Mouse (Mus musculus): ENCODE data around the gene Slc25a13. TPM values are rescaled to one million over a fixed set of nuclear protein-coding genes. Genes with fewer than 3 reads are reported as not detected.

The Slc25a13 gene
- polyA plus RNA-seq, 1 experiment from 2014 or later, result 54.3 TPM

- no peaks in the 10 kb centered on the region for H3K36me3 ChIP-seq (ENCODE audit: control insufficient read depth, insufficient read depth)
- WGBS, result 32% methylated on average over 3 of the region's 3 CpGs
- no peak overlapping the region for H3K27ac ChIP-seq (ENCODE audit: low read length)
- ATAC-seq (replicated peaks; ENCODE audit: extremely low read depth, insufficient read depth, low FRiP score), result no peak
- H3K27me3 ChIP-seq (ENCODE audit: control insufficient read depth, insufficient read depth, low read length), result no peaks in the 10 kb centered on the region
- H3K4me2 ChIP-seq (ENCODE audit: low read depth, low read length), result no peak overlapping the region
- no peaks in the 10 kb centered on the region for H3K9me3 ChIP-seq (replicated peaks; ENCODE audit: control insufficient read depth, low read length)
- no peak overlapping the region for H3K4me3 ChIP-seq (ENCODE audit: low read length)
- H3K4me1 ChIP-seq (ENCODE audit: control insufficient read depth, insufficient read depth, low read length), result peaks cover 22% of the 10 kb centered on the region
- H3K9ac ChIP-seq (ENCODE audit: low read length), result no peak overlapping the region
These were observed 147.0 kb downstream of the Slc25a13 start for GRCm38 (mm10) chr6:6070015-6070414.

DNA sequence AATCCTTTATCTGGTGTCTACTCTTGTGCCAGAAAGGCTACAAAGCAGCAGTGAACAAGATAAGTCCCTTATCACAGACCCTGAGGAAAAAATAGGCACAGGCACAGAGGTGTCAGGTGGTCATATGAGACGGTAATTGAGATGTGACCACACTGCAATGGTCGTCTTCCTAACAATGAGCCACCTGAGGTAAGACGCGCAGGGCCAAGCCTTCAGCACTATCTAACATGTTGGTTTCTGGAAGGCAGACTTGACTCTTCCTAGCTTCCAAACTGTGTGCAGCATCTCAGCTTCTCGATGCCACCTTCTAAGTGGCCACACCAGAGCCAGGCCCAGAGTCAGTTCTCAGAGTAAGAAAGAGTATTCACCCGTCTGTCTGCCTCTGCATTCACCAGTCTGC is 149.8 kb downstream of the Slc25a13 start:
- Histone ChIP-seq H3K36me3 (ENCODE audit: control insufficient read depth, insufficient read depth) (no peaks in the 10 kb centered on the region), H3K9me3 (replicated peaks; ENCODE audit: control insufficient read depth, low read length) (no peaks in the 10 kb centered on the region), H3K9ac (ENCODE audit: low read length) (no peak overlapping the region), H3K27me3 (ENCODE audit: control insufficient read depth, insufficient read depth, low read length) (no peaks in the 10 kb centered on the region), H3K4me2 (ENCODE audit: low read depth, low read length) (no peak overlapping the region), H3K4me3 (ENCODE audit: low read length) (no peak overlapping the region), H3K27ac (ENCODE audit: low read length) (no peak overlapping the region), H3K4me1 (ENCODE audit: control insufficient read depth, insufficient read depth, low read length) (peaks cover 25% of the 10 kb centered on the region)
- WGBS, result 63% methylated on average over 6 of the region's 6 CpGs
- ATAC-seq (replicated peaks; ENCODE audit: extremely low read depth, insufficient read depth, low FRiP score), result peak; percentile 32; the same call in 1 of the 2 replicates

- Histone ChIP-seq H3K9ac (ENCODE audit: low read length) (no peak overlapping the region), H3K4me1 (ENCODE audit: control insufficient read depth, insufficient read depth, low read length) (peaks cover 12% of the 10 kb centered on the region), H3K27me3 (ENCODE audit: control insufficient read depth, insufficient read depth, low read length) (no peaks in the 10 kb centered on the region), H3K9me3 (replicated peaks; ENCODE audit: control insufficient read depth, low read length) (no peaks in the 10 kb centered on the region), H3K27ac (ENCODE audit: low read length) (no peak overlapping the region), H3K4me3 (ENCODE audit: low read length) (no peak overlapping the region), H3K36me3 (ENCODE audit: control insufficient read depth, insufficient read depth) (no peaks in the 10 kb centered on the region), H3K4me2 (ENCODE audit: low read depth, low read length) (no peak overlapping the region)
- no peak for ATAC-seq (replicated peaks; ENCODE audit: extremely low read depth, insufficient read depth, low FRiP score)
- WGBS, result 76% methylated on average over 3 of the region's 3 CpGs
These were observed 158.4 kb downstream of the Slc25a13 start for GRCm38 (mm10) chr6:6058548-6058947.

DNA sequence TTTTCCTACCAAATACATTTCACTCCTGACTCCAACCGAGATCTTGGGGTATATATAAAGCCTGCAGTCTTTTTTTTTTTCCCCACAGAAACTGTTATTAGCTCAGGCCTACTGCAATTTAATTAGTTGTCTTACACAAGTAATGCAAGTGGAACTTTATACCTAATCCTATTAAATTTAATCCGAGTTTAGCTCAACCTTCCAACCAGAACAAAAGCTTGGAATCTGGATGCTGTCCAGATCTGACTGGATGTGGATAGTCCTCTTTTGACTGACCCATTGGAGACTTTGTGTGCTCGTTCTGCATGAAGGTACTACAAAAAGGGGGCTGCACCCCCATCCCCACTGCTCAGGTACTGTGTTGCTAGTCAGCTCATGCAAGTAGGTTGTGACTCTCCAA is 163.0 kb downstream of the Slc25a13 start:
- Histone ChIP-seq H3K36me3 (ENCODE audit: control insufficient read depth, insufficient read depth) (peaks cover 3% of the 10 kb centered on the region; the same call in 1 of the 2 replicates), H3K9me3 (replicated peaks; ENCODE audit: control insufficient read depth, low read length) (0 out of 2 replicates have a peak, but pooled peaks cover 2% of the 10 kb centered on the region), H3K9ac (ENCODE audit: low read length) (no peak overlapping the region), H3K4me2 (ENCODE audit: low read depth, low read length) (no peak overlapping the region), H3K27ac (ENCODE audit: low read length) (no peak overlapping the region), H3K27me3 (ENCODE audit: control insufficient read depth, insufficient read depth, low read length) (no peaks in the 10 kb centered on the region), H3K4me3 (ENCODE audit: low read length) (no peak overlapping the region), H3K4me1 (ENCODE audit: control insufficient read depth, insufficient read depth, low read length) (peaks cover 12% of the 10 kb centered on the region)
- WGBS, result 76% methylated on average over 3 of the region's 3 CpGs
- no peak for ATAC-seq (replicated peaks; ENCODE audit: extremely low read depth, insufficient read depth, low FRiP score)

GRCm38 (mm10) chr6:6052696-6053095 is 164.3 kb downstream of the Slc25a13 start:
- ATAC-seq (replicated peaks; ENCODE audit: extremely low read depth, insufficient read depth, low FRiP score), result no peak
- Histone ChIP-seq H3K9ac (ENCODE audit: low read length) (no peak overlapping the region), H3K36me3 (ENCODE audit: control insufficient read depth, insufficient read depth) (peaks cover 3% of the 10 kb centered on the region; the same call in 1 of the 2 replicates), H3K4me1 (ENCODE audit: control insufficient read depth, insufficient read depth, low read length) (peaks cover 12% of the 10 kb centered on the region), H3K9me3 (replicated peaks; ENCODE audit: control insufficient read depth, low read length) (0 out of 2 replicates have a peak, but pooled peaks cover 2% of the 10 kb centered on the region), H3K27me3 (ENCODE audit: control insufficient read depth, insufficient read depth, low read length) (no peaks in the 10 kb centered on the region), H3K4me3 (ENCODE audit: low read length) (no peak overlapping the region), H3K4me2 (ENCODE audit: low read depth, low read length) (no peak overlapping the region), H3K27ac (ENCODE audit: low read length) (no peak overlapping the region)
- 59% methylated on average over 11 of the region's 11 CpGs for WGBS

GRCm38 (mm10) chr6:6046729-6047424 is 170.1 kb downstream of the Slc25a13 start:
- H3K36me3 ChIP-seq (ENCODE audit: control insufficient read depth, insufficient read depth), result peaks cover 3% of the 10 kb centered on the region; the same call in 1 of the 2 replicates
- no peak overlapping the region for H3K27ac ChIP-seq (ENCODE audit: low read length)
- H3K27me3 ChIP-seq (ENCODE audit: control insufficient read depth, insufficient read depth, low read length), result no peaks in the 10 kb centered on the region
- H3K9me3 ChIP-seq (replicated peaks; ENCODE audit: control insufficient read depth, low read length), result 0 out of 2 replicates have a peak, but pooled peaks cover 2% of the 10 kb centered on the region
- no peaks in the 10 kb centered on the region for H3K4me1 ChIP-seq (ENCODE audit: control insufficient read depth, insufficient read depth, low read length)
- ATAC-seq (replicated peaks; ENCODE audit: extremely low read depth, insufficient read depth, low FRiP score), result no peak
- no peak overlapping the region for H3K9ac ChIP-seq (ENCODE audit: low read length)
- H3K4me2 ChIP-seq (ENCODE audit: low read depth, low read length), result no peak overlapping the region
- whole genome bisulfite sequencing, result 58% methylated on average over 12 of the region's 12 CpGs
- H3K4me3 ChIP-seq (ENCODE audit: low read length), result no peak overlapping the region

- 62% methylated on average over 18 of the region's 18 CpGs for WGBS
- no peaks in the 10 kb centered on the region for H3K36me3 ChIP-seq (ENCODE audit: control insufficient read depth, insufficient read depth)
- no peaks in the 10 kb centered on the region for H3K9me3 ChIP-seq (replicated peaks; ENCODE audit: control insufficient read depth, low read length)
- H3K4me3 ChIP-seq (ENCODE audit: low read length), result no peak overlapping the region
- no peak for ATAC-seq (replicated peaks; ENCODE audit: extremely low read depth, insufficient read depth, low FRiP score)
- H3K9ac ChIP-seq (ENCODE audit: low read length), result no peak overlapping the region
- no peak overlapping the region for H3K27ac ChIP-seq (ENCODE audit: low read length)
- no peaks in the 10 kb centered on the region for H3K27me3 ChIP-seq (ENCODE audit: control insufficient read depth, insufficient read depth, low read length)
- H3K4me1 ChIP-seq (ENCODE audit: control insufficient read depth, insufficient read depth, low read length), result no peaks in the 10 kb centered on the region
- no peak overlapping the region for H3K4me2 ChIP-seq (ENCODE audit: low read depth, low read length)
These were observed 178.0 kb downstream of the Slc25a13 start for GRCm38 (mm10) chr6:6038773-6039550.

DNA sequence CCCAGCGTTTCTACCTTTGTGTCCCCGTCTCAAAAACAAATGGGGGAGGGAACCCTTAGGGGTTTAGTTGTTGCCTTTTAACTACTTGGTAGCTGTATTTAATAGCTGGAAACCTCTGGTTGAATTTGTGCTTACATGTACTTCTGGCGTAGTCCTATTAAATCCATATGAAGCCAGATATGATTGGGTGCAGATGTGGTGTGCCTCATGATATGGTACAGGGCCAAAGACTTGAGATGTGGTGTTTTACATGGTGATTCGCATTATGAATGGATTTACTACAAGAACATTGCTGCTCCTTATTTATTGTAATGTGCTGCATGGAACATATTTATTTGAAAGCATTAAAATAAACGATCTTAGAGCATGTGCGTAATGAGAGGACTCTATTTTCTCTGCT is 189.3 kb downstream of the Slc25a13 start:
- H3K4me2 ChIP-seq (ENCODE audit: low read depth, low read length), result no peak overlapping the region
- no peaks in the 10 kb centered on the region for H3K27me3 ChIP-seq (ENCODE audit: control insufficient read depth, insufficient read depth, low read length)
- H3K9me3 ChIP-seq (replicated peaks; ENCODE audit: control insufficient read depth, low read length), result no peaks in the 10 kb centered on the region
- ATAC-seq (replicated peaks; ENCODE audit: extremely low read depth, insufficient read depth, low FRiP score), result no peak
- H3K4me3 ChIP-seq (ENCODE audit: low read length), result no peak overlapping the region
- H3K4me1 ChIP-seq (ENCODE audit: control insufficient read depth, insufficient read depth, low read length), result peaks cover 3% of the 10 kb centered on the region; the same call in 1 of the 2 replicates
- WGBS, result 87% methylated on average over 6 of the region's 6 CpGs
- no peak overlapping the region for H3K27ac ChIP-seq (ENCODE audit: low read length)
- no peaks in the 10 kb centered on the region for H3K36me3 ChIP-seq (ENCODE audit: control insufficient read depth, insufficient read depth)
- H3K9ac ChIP-seq (ENCODE audit: low read length), result no peak overlapping the region

GRCm38 (mm10) chr6:6023976-6024375 is 193.0 kb downstream of the Slc25a13 start:
- Histone ChIP-seq H3K27me3 (ENCODE audit: control insufficient read depth, insufficient read depth, low read length) (no peaks in the 10 kb centered on the region), H3K9ac (ENCODE audit: low read length) (no peak overlapping the region), H3K9me3 (replicated peaks; ENCODE audit: control insufficient read depth, low read length) (no peaks in the 10 kb centered on the region), H3K36me3 (ENCODE audit: control insufficient read depth, insufficient read depth) (no peaks in the 10 kb centered on the region), H3K4me1 (ENCODE audit: control insufficient read depth, insufficient read depth, low read length) (peaks cover 3% of the 10 kb centered on the region; the same call in 1 of the 2 replicates), H3K4me3 (ENCODE audit: low read length) (no peak overlapping the region), H3K27ac (ENCODE audit: low read length) (no peak overlapping the region), H3K4me2 (ENCODE audit: low read depth, low read length) (no peak overlapping the region)
- no peak for ATAC-seq (replicated peaks; ENCODE audit: extremely low read depth, insufficient read depth, low FRiP score)
- WGBS, result 55% methylated on average over 6 of the region's 6 CpGs
